Mouse (Mus musculus): Measurements from ENCODE around the gene Psmd14. TPM values are rescaled to one million over a fixed set of nuclear protein-coding genes. Genes with fewer than 3 reads are reported as not detected.
A peak's percentile ranks its signal among the peaks of the same experiment; 100 is the strongest.

The Psmd14 gene
- 98.8 TPM for polyA plus RNA-seq (2012; fragmentation: generic; extraction: Trizol)
- long read RNA-seq, experiment 1, transcript Psmd14-201 (12 exons, 1,541 nt): major isoform, 223 of 252 reads
- long read RNA-seq, experiment 1, partial matches to known transcripts: 12 of 252 reads
- long read RNA-seq, experiment 1, other reads (novel, unspliced or antisense): 17 of 252 reads
- long read RNA-seq, experiment 2, transcript Psmd14-201 (12 exons, 1,541 nt): major isoform, 555 of 598 reads
- long read RNA-seq, experiment 2, partial matches to known transcripts: 7 of 598 reads
- long read RNA-seq, experiment 2, other reads (novel, unspliced or antisense): 36 of 598 reads

DNA sequence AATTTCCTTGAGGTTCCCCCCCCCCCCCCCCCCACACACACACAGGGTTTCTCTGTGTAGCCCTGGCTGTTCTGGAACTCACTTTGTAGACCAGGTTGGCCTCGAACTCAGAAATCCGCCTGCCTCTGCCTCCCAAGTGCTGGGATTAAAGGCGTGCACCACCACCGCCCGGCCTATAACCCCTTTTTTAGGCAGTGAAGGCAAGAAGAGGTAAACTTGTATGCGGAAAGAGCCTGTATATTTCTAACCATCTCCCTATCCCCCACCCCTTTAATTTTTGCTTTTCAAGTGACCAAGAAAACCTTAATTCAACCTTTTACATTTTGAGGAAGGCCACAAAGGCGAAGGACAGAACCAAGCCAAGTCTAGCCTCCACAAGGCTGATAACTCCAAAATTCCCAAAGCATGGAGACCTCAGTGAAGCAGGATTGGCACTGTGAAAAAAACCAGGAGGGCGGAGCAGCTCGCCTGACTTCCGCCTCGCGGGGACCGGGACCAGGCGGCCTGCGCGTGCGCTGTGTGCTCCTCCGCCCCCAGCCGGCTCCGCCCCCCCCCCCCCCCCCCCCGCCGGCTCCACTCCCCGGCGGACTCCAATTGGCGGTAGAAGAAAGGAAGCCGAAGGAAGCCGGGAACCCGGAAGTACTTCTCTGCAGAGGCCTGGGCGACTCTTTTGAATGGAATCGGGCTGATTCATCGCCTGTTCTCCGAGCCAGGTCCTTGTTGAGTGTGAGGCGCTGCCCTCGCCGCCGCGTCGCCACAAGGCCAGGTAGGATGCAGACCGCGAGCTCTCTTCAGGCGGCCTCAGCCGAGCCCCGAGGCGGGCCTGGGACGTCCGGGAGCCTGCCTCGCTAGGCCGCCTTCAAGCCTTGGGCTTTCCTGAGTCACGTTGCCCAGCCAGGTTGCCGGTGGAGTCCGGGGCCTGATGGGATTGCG, at the start of gene Psmd14:
TSS of gene Psmd14 (plus strand) at position 587 of the 933 bp plus-strand sequence.
- peak within 1 kb of the TSS; percentile 72 for H3ac ChIP-seq (ENCODE audit: control insufficient read depth, insufficient read length, low read depth)
- TF ChIP-seq MYOD1 (IDR thresholded peaks at IDR 0.05; ENCODE audit: control insufficient read depth, insufficient read length, low read depth) (no peak), CEBPB (IDR thresholded peaks at IDR 0.05; ENCODE audit: low read depth) (no peak), CTCF (IDR thresholded peaks at IDR 0.05; ENCODE audit: control insufficient read depth, insufficient read depth, insufficient read length) (no peak), MYOG (IDR thresholded peaks at IDR 0.05; ENCODE audit: control insufficient read depth, extremely low read depth, insufficient read length) (no peak), USF1 (IDR thresholded peaks at IDR 0.05; ENCODE audit: low read depth) (no peak), MAX (IDR thresholded peaks at IDR 0.05) (peak; percentile 10)

DNA sequence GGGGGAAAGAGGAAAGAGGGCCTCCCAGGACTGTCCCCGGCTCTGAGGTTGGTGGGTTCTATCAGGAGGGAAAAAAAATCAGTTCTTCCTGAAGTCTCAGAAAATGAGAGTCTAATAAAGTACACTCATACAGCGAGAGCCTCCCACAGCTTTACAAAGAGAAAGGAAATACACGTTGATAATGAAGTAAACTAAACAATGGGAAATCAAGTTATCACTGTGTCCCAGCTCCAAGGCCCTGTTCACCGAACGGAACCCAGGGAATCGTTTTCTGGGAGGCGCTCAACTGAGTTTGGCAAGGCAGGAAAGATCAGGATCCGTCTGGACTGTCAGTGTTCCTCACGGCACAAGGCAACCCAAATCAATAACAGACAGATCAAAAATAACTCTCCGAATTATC, 48.7 kb upstream of the Psmd14 start:
- Histone ChIP-seq H3K36me3 (ENCODE audit: control insufficient read depth, insufficient read depth) (peaks cover 3% of the 10 kb centered on the region), H3ac (ENCODE audit: control insufficient read depth, insufficient read length, low read depth) (no peak overlapping the region), H3K79me2 (ENCODE audit: control insufficient read depth, insufficient read depth) (no peaks in the 10 kb centered on the region), H3K79me3 (ENCODE audit: low read depth) (no peaks in the 10 kb centered on the region), H3K27me3 (ENCODE audit: control insufficient read depth, insufficient read depth, insufficient read length) (no peaks in the 10 kb centered on the region), H3K4me3 (ENCODE audit: insufficient read depth, poor library complexity, severe bottlenecking) (no peak overlapping the region)
- TF ChIP-seq FOSL1 (IDR thresholded peaks at IDR 0.05; ENCODE audit: insufficient read depth, low read length, poor library complexity, severe bottlenecking) (no peak), MAX (IDR thresholded peaks at IDR 0.05) (no peak), USF1 (IDR thresholded peaks at IDR 0.05; ENCODE audit: low read depth) (no peak), MYOD1 (IDR thresholded peaks at IDR 0.05; ENCODE audit: control insufficient read depth, insufficient read length, low read depth) (no peak), CEBPB (IDR thresholded peaks at IDR 0.05; ENCODE audit: low read depth) (no peak)

More for the DNA sequence above, at the start of gene Psmd14:
- H3K36me3 ChIP-seq (ENCODE audit: control insufficient read depth, insufficient read depth): peaks cover 24% of the 10 kb centered on the region
- H3K4me3 ChIP-seq (ENCODE audit: insufficient read depth, poor library complexity, severe bottlenecking): peak within 1 kb of the TSS; percentile 99
- peaks cover 47% of the 10 kb centered on the region for H3K79me3 ChIP-seq (ENCODE audit: low read depth)
- H3K27me3 ChIP-seq (ENCODE audit: control insufficient read depth, insufficient read depth, insufficient read length): no peaks in the 10 kb centered on the region
- peaks cover 49% of the 10 kb centered on the region for H3K79me2 ChIP-seq (ENCODE audit: control insufficient read depth, insufficient read depth)

DNA sequence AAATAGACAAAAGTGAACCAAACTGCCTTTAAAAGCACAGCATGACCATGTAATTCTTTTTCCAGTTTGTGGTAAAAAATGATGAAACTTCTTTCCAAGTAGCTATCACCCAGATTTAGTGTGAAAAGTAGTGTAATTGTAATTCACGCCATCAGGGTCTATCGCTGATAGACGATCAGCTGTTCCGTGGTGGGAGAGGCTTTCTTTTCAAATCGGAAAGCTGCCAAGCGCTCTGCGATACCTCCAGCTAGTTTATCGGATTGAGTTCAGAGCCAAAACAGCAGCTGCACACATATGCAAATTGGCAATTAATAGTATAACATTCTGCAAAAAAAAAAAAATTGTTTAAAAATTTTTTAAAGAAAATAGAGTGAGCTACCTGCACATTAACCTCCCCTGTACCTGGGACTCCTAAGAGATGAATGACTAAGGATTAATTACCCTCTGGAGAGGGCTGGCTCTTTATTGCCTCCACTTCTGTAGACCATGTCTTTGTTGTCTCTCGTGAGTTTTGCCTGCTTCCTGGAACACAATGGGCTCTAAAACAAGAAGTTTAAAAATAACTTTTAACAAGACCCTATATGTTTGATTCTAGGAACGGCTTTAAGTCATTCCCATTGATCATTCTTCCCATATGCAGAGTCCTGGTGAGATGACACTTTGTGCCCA, 47.8 kb upstream of the Psmd14 start:
- TF ChIP-seq MYOD1 (IDR thresholded peaks at IDR 0.05; ENCODE audit: control insufficient read depth, insufficient read length, low read depth) (no peak), CTCF (IDR thresholded peaks at IDR 0.05; ENCODE audit: control insufficient read depth, insufficient read depth, insufficient read length) (no peak), FOSL1 (IDR thresholded peaks at IDR 0.05; ENCODE audit: insufficient read depth, low read length, poor library complexity, severe bottlenecking) (no peak), USF1 (IDR thresholded peaks at IDR 0.05; ENCODE audit: low read depth) (no peak), CEBPB (IDR thresholded peaks at IDR 0.05; ENCODE audit: low read depth) (no peak), MAX (IDR thresholded peaks at IDR 0.05) (no peak), MYOG (IDR thresholded peaks at IDR 0.05; ENCODE audit: control insufficient read depth, extremely low read depth, insufficient read length) (no peak)
- no peaks in the 10 kb centered on the region for H3K36me3 ChIP-seq (ENCODE audit: control insufficient read depth, insufficient read depth)
- no peaks in the 10 kb centered on the region for H3K79me2 ChIP-seq (ENCODE audit: control insufficient read depth, insufficient read depth)
- no peak overlapping the region for H3ac ChIP-seq (ENCODE audit: control insufficient read depth, insufficient read length, low read depth)
- no peaks in the 10 kb centered on the region for H3K79me3 ChIP-seq (ENCODE audit: low read depth)
- H3K4me3 ChIP-seq (ENCODE audit: insufficient read depth, poor library complexity, severe bottlenecking): no peak overlapping the region
- no peaks in the 10 kb centered on the region for H3K27me3 ChIP-seq (ENCODE audit: control insufficient read depth, insufficient read depth, insufficient read length)

DNA sequence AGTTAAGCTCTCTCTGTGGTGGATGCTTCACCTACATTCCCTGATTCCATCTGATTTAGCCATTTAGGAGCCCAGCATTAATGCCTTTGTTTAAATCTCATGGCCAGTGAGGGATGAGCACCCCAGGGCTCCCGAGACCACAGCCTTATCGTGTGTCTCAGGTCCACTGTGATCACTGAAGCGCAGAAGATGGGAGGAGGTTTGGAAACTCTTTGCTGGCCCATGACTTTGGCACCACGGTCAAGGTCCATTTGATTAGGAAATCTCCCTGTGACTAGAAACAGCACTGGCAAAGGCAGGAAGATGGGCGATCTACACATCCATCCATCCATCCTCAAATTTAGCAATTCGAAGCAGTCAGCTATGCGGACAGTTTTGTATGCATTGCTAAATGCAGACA, 44.1 kb upstream of the Psmd14 start:
- Histone ChIP-seq H3K36me3 (ENCODE audit: control insufficient read depth, insufficient read depth) (no peaks in the 10 kb centered on the region), H3K27me3 (ENCODE audit: control insufficient read depth, insufficient read depth, insufficient read length) (no peaks in the 10 kb centered on the region), H3K4me3 (ENCODE audit: insufficient read depth, poor library complexity, severe bottlenecking) (no peak overlapping the region), H3K79me3 (ENCODE audit: low read depth) (no peaks in the 10 kb centered on the region), H3ac (ENCODE audit: control insufficient read depth, insufficient read length, low read depth) (no peak overlapping the region), H3K79me2 (ENCODE audit: control insufficient read depth, insufficient read depth) (no peaks in the 10 kb centered on the region)
- TF ChIP-seq USF1 (IDR thresholded peaks at IDR 0.05; ENCODE audit: low read depth): no peak

DNA sequence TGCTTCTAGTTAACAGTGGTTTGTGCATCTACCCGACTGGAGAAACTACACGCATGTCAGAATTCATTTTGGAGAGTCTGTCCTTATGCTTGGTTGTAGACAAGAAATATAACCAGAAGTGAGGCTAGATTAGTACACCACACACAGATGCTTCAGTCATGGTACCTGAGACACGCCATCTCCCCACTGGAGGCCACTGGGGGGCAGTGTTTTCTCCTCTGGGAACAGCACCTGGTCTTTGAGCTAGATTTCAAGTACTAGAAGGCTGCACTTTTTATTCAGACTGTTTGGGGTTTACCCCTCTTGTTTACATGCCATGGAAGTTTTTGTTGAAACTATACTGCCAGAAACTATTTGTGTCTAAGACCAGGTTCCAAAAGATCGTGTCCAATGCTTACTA, 43.2 kb upstream of the Psmd14 start:
- no peaks in the 10 kb centered on the region for H3K27me3 ChIP-seq (ENCODE audit: control insufficient read depth, insufficient read depth, insufficient read length)
- no peak overlapping the region for H3ac ChIP-seq (ENCODE audit: control insufficient read depth, insufficient read length, low read depth)
- no peak overlapping the region for H3K4me3 ChIP-seq (ENCODE audit: insufficient read depth, poor library complexity, severe bottlenecking)
- H3K79me2 ChIP-seq (ENCODE audit: control insufficient read depth, insufficient read depth): no peaks in the 10 kb centered on the region
- no peaks in the 10 kb centered on the region for H3K79me3 ChIP-seq (ENCODE audit: low read depth)
- no peak for TF ChIP-seq CEBPB (IDR thresholded peaks at IDR 0.05; ENCODE audit: low read depth)
- TF ChIP-seq CTCF (IDR thresholded peaks at IDR 0.05; ENCODE audit: control insufficient read depth, insufficient read depth, insufficient read length): peak; percentile 36
- no peak for TF ChIP-seq MYOD1 (IDR thresholded peaks at IDR 0.05; ENCODE audit: control insufficient read depth, insufficient read length, low read depth)
- no peaks in the 10 kb centered on the region for H3K36me3 ChIP-seq (ENCODE audit: control insufficient read depth, insufficient read depth)
